In the genomic region with DNA sequence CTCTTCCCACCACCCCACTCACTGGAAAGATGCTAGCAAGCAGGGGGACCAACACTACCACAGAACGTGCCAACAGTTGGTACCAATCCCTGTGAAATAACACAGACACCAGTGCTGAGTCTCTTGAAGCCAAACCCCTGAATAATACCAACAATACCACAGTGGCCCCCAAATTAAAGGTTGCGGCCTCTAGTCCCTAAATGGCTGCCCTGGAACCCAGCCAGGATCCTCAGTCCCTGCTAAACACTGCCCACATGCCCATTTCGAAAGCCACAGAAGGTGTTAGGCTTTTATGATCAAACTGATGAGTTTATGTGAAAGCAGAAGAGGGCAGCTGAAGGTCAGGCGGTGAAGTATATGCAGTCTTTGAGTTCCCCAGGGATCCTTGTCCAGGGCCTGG, we compare ENCODE assay signal across 21 mouse cellular contexts. TPM values are rescaled to one million over a fixed set of nuclear protein-coding genes. Genes with fewer than 3 reads are reported as not detected.
DNase-seq lines count a peak whose midpoint lies in the region; ATAC-seq lines count a peak whose summit lies in the region.
"Had no signal": no experiment of that assay in that cellular context is flagged by ENCODE, and none has a peak within 500 bp of the region (broad histone marks: within the 10 kb centered on the region; RNA-seq: fewer than 3 reads in every experiment).

No protein-coding gene starts in this region.

- DNase-seq in embryonic facial prominence, embryonic 14.5 days (ENCODE audit: low spot score), result peak; percentile 47
- no peak for DNase-seq in embryonic facial prominence, embryonic 10.5 days (ENCODE audit: low spot score)
- peak; percentile 4 for DNase-seq in lung, postnatal 10 days
- DNase-seq in lung, postnatal 4 days, result no peak
- no peak for DNase-seq in right cerebral cortex, adult 2 months (ENCODE audit: low spot score in 2 of 2)
- DNase-seq: adrenal gland, adult 2 months; adrenal gland, postnatal 10 days; adrenal gland, postnatal 25 days; cerebellum, adult 11-12 months; cerebellum, adult 2 months; cerebellum, adult 9-10 months; cerebellum, postnatal 14 days; cerebellum, postnatal 36 days; embryo, embryonic 11 days; forebrain, postnatal 0 days had no signal

- H3K9ac ChIP-seq in embryonic facial prominence, embryonic 14.5 days (ENCODE audit: low read depth, low read length), result no peak overlapping the region
- H3K9ac ChIP-seq: embryonic facial prominence, embryonic 12.5 days; forebrain, embryonic 13.5 days; forebrain, embryonic 15.5 days; forebrain, postnatal 0 days had no signal

- H3K4me1 ChIP-seq in embryonic facial prominence, embryonic 14.5 days (ENCODE audit: control insufficient read depth, insufficient read depth, low read length), result no peaks in the 10 kb centered on the region
- peaks cover 15% of the 10 kb centered on the region for H3K4me1 ChIP-seq in embryonic facial prominence, embryonic 10.5 days
- H3K4me1 ChIP-seq: embryonic facial prominence, embryonic 12.5 days; forebrain, embryonic 13.5 days; forebrain, embryonic 15.5 days had no signal

- WGBS in embryonic facial prominence, embryonic 14.5 days, result 83% methylated on average over 4 of the region's 4 CpGs
- 84% methylated on average over 4 of the region's 4 CpGs for WGBS in embryonic facial prominence, embryonic 10.5 days

- no peaks in the 10 kb centered on the region for H3K36me3 ChIP-seq in embryonic facial prominence, embryonic 14.5 days (ENCODE audit: control insufficient read depth, insufficient read depth, low read length)
- H3K36me3 ChIP-seq in embryonic facial prominence, embryonic 10.5 days (replicated peaks), result no peaks in the 10 kb centered on the region
- H3K36me3 ChIP-seq: embryonic facial prominence, embryonic 12.5 days; forebrain, embryonic 15.5 days had no signal

- no peak overlapping the region for H3K4me2 ChIP-seq in embryonic facial prominence, embryonic 14.5 days (ENCODE audit: low read depth, low read length)
- H3K4me2 ChIP-seq: embryonic facial prominence, embryonic 12.5 days; forebrain, embryonic 13.5 days; forebrain, embryonic 15.5 days had no signal

- H3K27ac ChIP-seq in embryonic facial prominence, embryonic 14.5 days (replicated peaks; ENCODE audit: low read depth, low read length), result no peak overlapping the region
- H3K27ac ChIP-seq in embryonic facial prominence, embryonic 10.5 days (replicated peaks), result no peak overlapping the region
- H3K27ac ChIP-seq: embryonic facial prominence, embryonic 12.5 days; forebrain, embryonic 13.5 days; forebrain, embryonic 15.5 days had no signal

- H3K9me3 ChIP-seq in embryonic facial prominence, embryonic 14.5 days (ENCODE audit: control insufficient read depth, low read length), result no peaks in the 10 kb centered on the region
- H3K9me3 ChIP-seq in embryonic facial prominence, embryonic 10.5 days, result no peaks in the 10 kb centered on the region
- H3K9me3 ChIP-seq: embryonic facial prominence, embryonic 12.5 days; forebrain, embryonic 13.5 days; forebrain, embryonic 15.5 days had no signal

- no peak for ATAC-seq in embryonic facial prominence, embryonic 14.5 days (ENCODE audit: low read depth)
- ATAC-seq: forebrain, embryonic 13.5 days; forebrain, embryonic 15.5 days; forebrain, postnatal 0 days had no signal

- H3K4me3 ChIP-seq in embryonic facial prominence, embryonic 14.5 days (ENCODE audit: low read depth, low read length), result no peak overlapping the region
- no peak overlapping the region for H3K4me3 ChIP-seq in embryonic facial prominence, embryonic 10.5 days
- H3K4me3 ChIP-seq: embryonic facial prominence, embryonic 12.5 days; forebrain, embryonic 13.5 days; forebrain, embryonic 15.5 days had no signal

- H3K27me3 ChIP-seq in embryonic facial prominence, embryonic 14.5 days (replicated peaks; ENCODE audit: control insufficient read depth, insufficient read depth, low read length), result no peaks in the 10 kb centered on the region
- H3K27me3 ChIP-seq in embryonic facial prominence, embryonic 10.5 days (replicated peaks; ENCODE audit: low read depth, poor library complexity, severe bottlenecking), result 0 out of 2 replicates have a peak, but pooled peaks cover 3% of the 10 kb centered on the region
- H3K27me3 ChIP-seq: embryonic facial prominence, embryonic 12.5 days; forebrain, embryonic 13.5 days; forebrain, embryonic 15.5 days had no signal

RNA-seq across cellular contexts. Expression of a gene that starts 20.0 kb away (rescaled TPM):
- polyA plus RNA-seq in embryonic facial prominence, embryonic 14.5 days (2014; fragmentation: Nextera tagmentation; extraction: Ambion mirVana), result not detected in 2 replicates
- not detected in 2 replicates for polyA plus RNA-seq in embryonic facial prominence, embryonic 10.5 days (2016; fragmentation: Nextera tagmentation; extraction: Ambion mirVana)
- polyA plus RNA-seq: adrenal gland, adult 2 months; brain, embryonic 14.5 days; C2C12; cerebellum, adult 2 months; embryonic facial prominence, embryonic 12.5 days; forebrain, embryonic 11.5 days; forebrain, embryonic 13.5 days; forebrain, embryonic 15.5 days; forebrain, postnatal 0 days had no signal

Comparison
In these comparisons a context has a peak if more than half of its experiments do, and no peak if none do; other contexts are left out.
1. DNase-seq: peak in embryonic facial prominence, embryonic 14.5 days (single experiment) and lung, postnatal 10 days (single experiment); none in embryonic facial prominence, embryonic 10.5 days (single experiment), lung, postnatal 4 days (0 of 2) and right cerebral cortex, adult 2 months (0 of 2).